Mouse (Mus musculus) cerebellum, adult 18-20 months (tissue): ENCODE results near the gene Arl6ip4.
A peak's percentile ranks its signal among the peaks of the same experiment; 100 is the strongest.

Source experiments
- DNase-seq, 2 experiments: peaks; one replicate each; pipeline ENCODE4 v3.0.0; 2021

Gene Arl6ip4

GRCm38 (mm10) chr5:124095077-124095581 lies 20.8 kb upstream of the Arl6ip4 start:
- peak in 1 of 2 experiments; percentile 57 for DNase-seq

- DNase-seq = peak; percentile 99
Measured at GRCm38 (mm10) chr5:124095596-124096232, 20.2 kb upstream of the Arl6ip4 start, which contains the start of gene Abcb9. Abcb9 (minus strand) TSS chr5:124095798.

DNA sequence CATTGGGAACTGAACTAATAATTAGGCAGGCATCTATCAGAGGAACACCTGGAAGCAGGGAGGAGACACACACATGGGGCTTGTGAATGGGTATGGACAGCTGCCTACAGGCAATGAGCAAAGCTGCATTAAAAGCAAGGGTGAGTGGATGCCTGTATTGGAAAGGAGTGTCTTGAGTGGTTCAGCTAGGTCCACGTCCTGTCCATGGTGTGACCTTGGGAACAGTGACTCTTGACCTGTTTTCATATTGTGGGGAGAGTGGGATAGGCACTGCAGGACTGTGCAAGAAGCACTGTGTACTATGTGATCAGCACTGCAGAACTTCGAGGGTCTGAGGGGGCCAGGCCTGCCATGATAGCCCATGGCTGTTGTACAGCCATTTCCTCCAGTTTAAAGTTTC lies 17.0 kb upstream of the Arl6ip4 start:
- DNase-seq = no peak

DNA sequence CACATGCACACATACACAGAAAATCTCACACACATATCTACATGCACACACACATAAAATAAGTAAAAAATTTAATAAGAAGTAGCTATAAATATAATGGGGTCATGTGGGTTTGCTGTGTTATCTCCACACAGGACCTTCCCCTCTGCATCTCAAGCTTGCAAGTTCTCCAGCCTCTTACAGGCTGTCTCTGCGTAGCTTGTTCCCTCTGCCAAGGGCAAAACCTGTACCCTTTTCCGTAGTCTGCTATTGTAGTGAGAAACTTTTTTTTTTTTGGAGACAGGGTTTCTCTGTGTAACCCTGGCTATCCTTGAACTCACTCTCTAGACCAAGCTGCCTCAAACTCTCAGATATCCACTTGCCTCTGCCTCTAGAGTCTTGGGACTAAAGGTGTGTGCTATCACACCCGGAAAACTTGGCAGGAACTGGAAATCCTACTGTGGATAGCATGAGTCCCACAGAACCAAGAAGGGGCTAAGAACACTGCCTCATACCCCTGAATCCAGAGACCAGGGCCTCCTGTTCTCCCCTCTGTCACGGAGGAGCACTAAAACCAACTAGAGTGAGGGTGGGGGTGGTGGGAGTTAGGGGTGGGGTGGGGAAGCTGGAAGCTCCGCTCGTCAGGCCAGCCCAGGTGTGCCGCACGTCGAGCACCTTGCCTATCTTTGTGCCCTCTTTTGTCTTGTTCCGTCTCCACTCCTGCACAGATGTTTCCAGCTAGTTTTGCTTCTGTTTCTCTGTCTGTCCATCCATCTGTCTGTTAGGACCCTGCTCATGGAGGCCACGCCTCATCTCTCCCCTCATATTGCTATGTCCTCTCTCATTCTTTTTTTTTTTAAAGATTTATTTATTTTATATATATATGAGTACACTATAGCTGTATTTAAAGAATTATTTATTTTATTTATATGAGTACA lies 15.5 kb upstream of the Arl6ip4 start:
- DNase-seq = no peak

DNA sequence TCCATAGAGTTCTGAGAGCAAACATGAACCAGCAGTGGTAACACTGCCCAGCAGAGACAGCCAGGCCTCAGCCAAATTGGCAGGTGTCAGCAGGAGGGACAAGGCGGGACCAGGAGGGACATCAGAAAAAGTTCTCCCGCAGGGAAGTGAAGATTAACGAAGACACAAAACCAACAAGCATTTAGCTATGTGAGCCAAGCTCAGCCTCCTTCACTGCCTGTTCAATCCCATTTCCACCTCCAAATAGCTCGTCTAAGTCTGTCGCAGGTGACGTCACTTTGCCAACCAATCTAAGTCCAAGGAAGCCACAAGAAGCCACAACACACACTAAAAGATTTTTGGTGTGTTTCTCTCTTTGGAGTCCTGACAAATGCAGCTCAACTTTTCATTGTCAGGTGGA lies 13.6 kb upstream of the Arl6ip4 start:
- no peak for DNase-seq

GRCm38 (mm10) chr5:124103020-124103419 lies 12.9 kb upstream of the Arl6ip4 start:
- DNase-seq = no peak

- no peak for DNase-seq
Measured at GRCm38 (mm10) chr5:124103552-124103951, 12.3 kb upstream of the Arl6ip4 start.

DNA sequence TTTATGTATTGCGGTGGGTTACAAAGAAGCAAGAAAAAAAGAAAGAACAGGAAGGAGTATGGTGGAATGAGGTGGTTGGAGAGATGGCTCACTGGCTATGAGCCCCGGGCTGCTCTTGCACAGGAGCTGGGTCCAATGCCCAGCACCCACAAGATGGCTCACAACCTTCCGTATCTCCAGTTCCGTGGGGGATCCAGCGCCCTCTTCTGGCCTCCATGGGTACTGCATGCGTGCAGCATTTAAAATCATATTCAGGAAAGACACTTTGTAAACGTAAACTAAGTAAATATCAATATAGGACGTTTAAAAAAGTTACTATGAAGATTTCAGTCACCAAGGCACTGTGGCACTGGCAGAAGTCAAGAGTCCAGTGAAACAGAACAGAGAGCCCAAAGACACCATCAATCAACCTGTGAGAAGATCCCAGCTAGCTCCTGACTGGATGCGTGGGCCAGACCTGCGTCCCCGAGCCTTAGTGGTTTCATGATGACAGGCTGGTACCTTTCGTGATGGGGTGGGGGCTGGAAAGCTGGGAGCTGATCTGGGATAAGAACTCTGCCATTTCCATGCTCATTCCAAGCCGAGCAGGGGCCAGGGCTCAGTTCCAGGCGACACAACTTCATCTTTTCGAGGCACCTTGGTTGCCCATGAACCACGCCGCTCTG lies 4.7 kb upstream of the Arl6ip4 start:
- peak; percentile 51 to 60 for DNase-seq

DNA sequence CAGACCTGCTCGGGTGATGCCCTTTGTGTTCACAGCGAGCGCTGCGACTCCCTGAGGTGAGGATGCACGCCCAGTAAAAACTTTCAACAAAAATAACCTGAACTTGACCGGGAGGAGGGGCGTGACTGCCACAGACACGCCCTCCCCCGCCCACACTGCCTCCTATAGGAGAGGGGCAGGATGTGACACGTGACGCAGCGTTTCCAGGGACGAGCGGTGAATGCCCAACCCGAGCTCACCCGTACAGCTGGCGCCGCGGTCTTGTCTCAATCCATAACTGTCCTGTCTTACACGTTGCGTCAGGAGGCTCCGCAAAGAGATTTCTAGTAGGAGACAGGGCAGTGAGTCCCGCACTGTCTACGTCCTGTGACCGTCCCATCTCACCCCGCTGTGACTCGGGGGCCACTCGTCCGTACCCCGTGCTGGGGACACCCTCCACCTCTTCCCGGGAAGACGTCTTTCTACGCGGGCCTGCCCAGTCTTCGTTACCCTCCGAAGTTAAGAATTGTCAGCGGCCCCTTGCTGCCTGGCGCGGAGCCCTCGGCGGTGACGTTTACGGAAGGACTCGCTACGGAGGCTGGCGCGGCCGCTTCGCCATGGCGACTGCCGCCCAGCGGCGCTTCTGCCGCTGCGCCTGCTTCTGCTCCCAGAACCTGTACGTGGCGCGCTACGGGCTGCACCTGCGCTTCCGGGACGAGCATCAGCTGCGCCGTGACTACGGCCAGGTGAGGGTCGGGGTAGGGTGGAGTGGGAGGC lies 4.0 kb upstream of the Arl6ip4 start, which contains the start of gene Ogfod2:
Ogfod2 (plus strand) TSS at position 556 of the 756 bp plus-strand sequence.
- peak; percentile 94 to 96 for DNase-seq

DNA sequence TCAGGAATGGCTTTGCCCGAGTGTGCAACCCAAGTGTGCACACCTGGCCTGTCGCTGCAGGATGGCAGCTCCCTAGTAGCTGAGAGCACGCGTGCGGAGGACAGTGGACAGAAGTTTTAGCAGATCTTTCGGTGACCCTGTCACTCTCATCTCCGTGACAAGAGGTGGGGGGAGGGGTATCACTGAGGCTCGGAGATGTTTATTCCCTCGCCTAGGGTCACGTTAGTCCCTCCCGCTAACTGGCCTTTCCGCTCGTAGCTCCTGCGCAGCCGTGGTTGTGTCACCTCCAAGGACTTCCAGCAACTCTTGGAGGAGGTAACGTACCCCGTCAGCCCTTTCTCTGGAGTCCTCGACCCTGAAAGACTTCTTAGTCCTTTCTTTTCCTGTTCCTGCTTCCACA lies 3.4 kb upstream of the Arl6ip4 start:
- no peak for DNase-seq

DNA sequence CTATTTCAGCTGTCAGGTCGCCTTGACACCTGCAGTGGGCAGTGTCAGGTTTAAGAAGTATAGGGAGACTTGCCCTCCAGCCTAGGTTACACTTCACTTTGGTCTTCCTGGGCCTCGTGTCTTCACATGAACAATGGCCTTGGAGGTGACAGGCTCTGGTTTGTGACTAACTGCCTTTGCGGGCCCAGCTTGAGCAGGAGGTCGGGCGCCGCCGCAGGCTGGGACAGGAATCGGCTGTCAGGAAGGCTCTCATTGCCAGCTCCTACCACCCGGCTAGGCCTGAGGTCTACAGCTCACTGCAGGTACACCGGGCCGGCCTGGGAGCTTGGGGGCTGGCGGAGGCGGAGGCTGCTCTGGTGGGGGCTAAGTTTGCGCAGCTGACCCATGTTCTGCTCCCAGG lies 2.9 kb upstream of the Arl6ip4 start:
- peak; percentile 73 for DNase-seq

DNA sequence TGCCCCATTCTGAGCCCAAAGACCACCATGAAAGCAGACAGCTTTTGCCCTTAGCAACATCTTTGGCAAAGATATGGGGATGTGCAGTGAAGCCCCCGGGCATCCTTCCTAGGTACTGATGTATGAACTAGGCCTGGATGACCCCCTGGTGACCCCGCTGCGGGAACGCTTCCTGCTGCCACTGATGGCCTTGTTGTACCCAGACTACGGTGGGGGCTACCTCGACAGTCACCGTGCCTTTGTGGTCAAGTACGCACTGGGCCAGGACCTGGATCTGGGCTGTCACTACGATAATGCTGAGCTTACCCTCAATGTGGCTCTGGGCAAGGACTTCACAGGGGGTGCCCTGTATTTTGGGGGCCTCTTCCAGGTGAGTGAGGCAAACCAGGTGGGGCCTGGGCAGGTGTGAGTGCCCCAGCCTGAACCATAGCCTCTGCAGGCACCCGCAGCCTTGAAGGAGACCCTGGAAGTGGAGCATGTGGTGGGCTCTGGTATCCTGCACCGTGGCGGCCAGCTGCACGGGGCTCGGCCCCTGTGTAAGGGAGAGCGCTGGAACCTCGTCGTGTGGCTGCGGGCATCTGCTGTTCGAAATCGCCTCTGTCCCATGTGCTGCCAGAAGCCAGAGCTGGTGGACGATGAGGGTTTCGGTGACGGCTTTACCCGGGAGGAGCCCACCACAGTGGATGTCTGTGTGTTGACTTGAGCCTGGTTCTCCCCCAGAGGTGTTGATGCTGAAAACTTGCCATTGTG lies 1.4 kb upstream of the Arl6ip4 start:
- peak; percentile 21 to 26 for DNase-seq

DNA sequence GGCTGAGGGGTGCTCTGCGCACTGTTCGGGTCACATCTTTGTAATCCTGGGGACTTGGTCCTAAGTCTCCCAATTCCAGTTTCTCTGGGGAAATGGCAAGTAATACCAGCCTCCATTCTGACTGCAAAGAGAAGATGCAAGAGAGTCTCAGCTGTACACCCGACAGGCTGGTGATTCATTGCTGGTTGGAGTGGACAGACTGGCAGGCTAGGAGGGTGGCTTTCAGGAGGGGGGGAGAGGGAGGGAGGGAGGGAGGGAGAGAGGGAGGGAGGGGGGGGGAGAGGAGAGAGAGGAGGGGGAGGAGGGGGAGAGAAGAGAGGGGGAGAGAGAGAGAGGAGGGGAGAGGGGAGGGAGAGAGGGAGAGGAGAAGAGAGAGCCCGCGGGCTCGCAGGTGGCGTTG lies 358 bp upstream of the Arl6ip4 start:
- no peak for DNase-seq

DNA sequence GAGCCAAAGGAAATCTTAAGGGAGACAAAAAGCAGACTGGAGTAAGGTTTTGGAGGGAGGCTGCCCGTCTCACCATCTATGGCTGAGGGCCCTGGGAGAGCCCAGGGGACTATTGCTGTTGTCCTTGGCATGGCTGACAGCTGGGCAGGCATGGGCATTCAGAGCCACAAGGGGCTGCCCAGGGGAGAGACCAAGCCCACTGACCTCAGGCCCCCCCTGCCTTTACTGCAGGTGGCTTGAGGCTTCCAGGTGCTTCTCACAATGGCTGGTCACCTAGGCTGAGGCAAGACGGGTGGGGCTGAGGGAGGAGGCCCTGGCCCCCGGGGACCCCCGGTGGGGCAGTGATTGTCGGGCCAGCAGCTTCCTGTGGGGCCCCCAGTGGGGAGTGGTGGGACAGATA lies 3.3 kb downstream of the Arl6ip4 start:
- no peak for DNase-seq

DNA sequence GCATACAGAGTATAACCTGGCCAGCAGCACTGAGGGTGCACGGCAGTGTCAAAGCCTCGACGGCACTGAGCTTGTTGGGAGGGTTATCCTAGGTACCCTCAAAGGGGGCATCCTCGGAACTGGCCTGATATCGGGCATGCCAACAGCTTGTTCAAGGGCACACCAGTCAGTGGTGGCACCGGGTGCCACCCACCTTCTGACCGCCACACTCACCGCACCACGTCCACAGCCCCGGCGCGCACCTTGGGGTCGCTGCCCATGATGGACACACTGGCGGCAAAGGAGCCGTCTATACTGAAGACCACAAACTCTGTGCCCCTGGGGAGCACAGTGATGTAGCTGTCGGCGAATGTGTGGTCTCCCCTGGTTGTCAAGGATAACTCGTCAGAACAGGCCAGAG lies 6.5 kb downstream of the Arl6ip4 start:
- no peak for DNase-seq

- DNase-seq = no peak
Measured at GRCm38 (mm10) chr5:124125093-124125492, 9.2 kb downstream of the Arl6ip4 start.

- no peak for DNase-seq
Measured at GRCm38 (mm10) chr5:124134261-124134660, 18.4 kb downstream of the Arl6ip4 start.

DNA sequence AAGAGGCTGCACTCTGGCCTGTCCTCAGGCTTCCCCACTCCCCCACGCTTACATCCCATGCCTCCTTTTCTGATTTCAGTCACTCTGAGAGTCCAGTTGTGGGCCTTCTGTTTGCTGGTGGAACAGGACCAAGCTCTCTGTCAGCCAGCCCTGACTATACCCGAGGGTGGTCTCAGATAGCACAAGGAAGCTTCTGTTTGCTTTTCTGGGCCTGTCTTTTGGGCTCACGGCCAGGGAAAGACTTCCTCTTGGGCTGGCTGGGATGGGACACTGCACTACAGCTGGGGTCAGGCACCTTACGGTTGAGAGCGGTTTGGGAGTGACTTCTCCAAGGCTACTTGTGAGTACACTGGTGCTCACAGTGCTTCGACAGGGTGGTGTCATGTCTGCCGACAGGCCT lies 22.2 kb downstream of the Arl6ip4 start:
- DNase-seq = no peak

DNA sequence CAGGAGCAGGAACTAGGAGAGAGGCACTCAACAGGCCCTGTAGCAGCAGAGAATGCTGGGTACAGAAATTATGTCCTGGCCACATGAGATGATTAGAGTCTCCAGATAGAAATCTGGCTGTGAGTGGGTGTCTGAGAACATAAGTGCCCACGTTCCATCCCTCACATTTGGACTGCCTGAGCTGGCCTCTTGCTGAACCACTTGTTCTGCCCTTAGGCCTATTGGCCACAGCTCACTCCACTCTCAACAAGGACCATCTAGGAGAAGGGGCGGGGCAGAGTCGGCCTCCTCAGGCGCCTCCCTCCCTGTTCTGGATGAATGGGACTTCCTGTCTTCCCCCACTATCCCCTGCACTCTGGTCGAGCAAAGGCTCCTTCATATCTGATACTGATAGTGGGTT lies 33.1 kb downstream of the Arl6ip4 start:
- DNase-seq = no peak

GRCm38 (mm10) chr5:124150895-124151294 lies 35.0 kb downstream of the Arl6ip4 start:
- no peak for DNase-seq

- DNase-seq = no peak
Measured at GRCm38 (mm10) chr5:124152734-124153133, 36.8 kb downstream of the Arl6ip4 start.

GRCm38 (mm10) chr5:124155943-124156342 lies 40.1 kb downstream of the Arl6ip4 start:
- DNase-seq = no peak
